Mouse (Mus musculus) kidney, embryonic 15.5 days (tissue): ENCODE results near the gene Rps6kl1. TPM values are rescaled to one million over a fixed set of nuclear protein-coding genes. Genes with fewer than 3 reads are reported as not detected.

ENCODE experiments used
- ATAC-seq: fragments of 200-750 bp; cut with Nextera tagmentation; replicated peaks from 2 replicates; pipeline ENCODE4 v1.8.0; 2017; ENCODE audit warnings: moderate TSS enrichment; ENCODE audit not compliant: low FRiP score
- H3K27ac ChIP-seq: fragments of 300-500 bp; sonication (generic); 2 replicates; pipeline ENCODE4 v1.5.1; 2015; ENCODE audit warnings: mild to moderate bottlenecking, inconsistent platforms
- H3K27me3 ChIP-seq: fragments of 300-500 bp; sonication (generic); 2 replicates; pipeline ENCODE4 v1.6.1; 2015; ENCODE audit warnings: inconsistent platforms
- H3K36me3 ChIP-seq: fragments of 300-500 bp; sonication (generic); 2 replicates; pipeline ENCODE4 v1.6.1; 2015; ENCODE audit warnings: inconsistent platforms
- H3K4me1 ChIP-seq: fragments of 300-500 bp; sonication (generic); 2 replicates; pipeline ENCODE4 v1.6.1; 2015; ENCODE audit warnings: inconsistent platforms
- H3K4me2 ChIP-seq: fragments of 300-500 bp; sonication (generic); 2 replicates; pipeline ENCODE4 v1.6.1; 2015; ENCODE audit warnings: moderate library complexity, mild to moderate bottlenecking, inconsistent platforms
- H3K4me3 ChIP-seq: fragments of 300-500 bp; sonication (generic); replicated peaks from 2 replicates; pipeline ENCODE4 v1.5.1; 2015; ENCODE audit warnings: mild to moderate bottlenecking, inconsistent platforms
- H3K9ac ChIP-seq: fragments of 300-500 bp; sonication (generic); 2 replicates; pipeline ENCODE4 v1.6.1; 2015; ENCODE audit warnings: mild to moderate bottlenecking, inconsistent platforms
- H3K9me3 ChIP-seq: fragments of 300-500 bp; sonication (generic); replicated peaks from 2 replicates; pipeline ENCODE4 v1.6.1; 2016; ENCODE audit warnings: inconsistent platforms
- WGBS: fragments of 180-500 bp; shearing (Covaris S2); methylation state at CpG from one replicate; pipeline ENCODE4 v1.1.7; 2015; ENCODE audit warnings: mixed read lengths; 5-methylcytosine and 5-hydroxymethylcytosine counted together
- polyA plus RNA-seq: library from polyadenylated mRNA; unstranded; fragments of >200 nt; fragmentation: Nextera tagmentation; extraction: Ambion mirVana; gene quantifications from 2 replicates; pipeline ENCODE4 v1.2.1, GENCODE M21; 2015

The Rps6kl1 gene
- polyA plus RNA-seq = 1.0 and 1.4 TPM in 2 replicates

GRCm38 (mm10) chr12:85151002-85151774, at the start of gene Rps6kl1:
Gene Rps6kl1 (minus strand): TSS chr12:85151264.
- peak; percentile 75 for ATAC-seq
- no peak within 1 kb of the TSS for H3K9ac ChIP-seq
- H3K4me1 ChIP-seq = peaks cover 23% of the 10 kb centered on the region
- WGBS = 14% methylated on average over 28 of the region's 28 CpGs
- peak within 1 kb of the TSS; percentile 27 for H3K4me3 ChIP-seq
- peaks cover 27% of the 10 kb centered on the region for H3K27me3 ChIP-seq
- no peak within 1 kb of the TSS for H3K27ac ChIP-seq
- H3K36me3 ChIP-seq = no peaks in the 10 kb centered on the region
- peak within 1 kb of the TSS; percentile 59 for H3K4me2 ChIP-seq
- H3K9me3 ChIP-seq = no peaks in the 10 kb centered on the region

DNA sequence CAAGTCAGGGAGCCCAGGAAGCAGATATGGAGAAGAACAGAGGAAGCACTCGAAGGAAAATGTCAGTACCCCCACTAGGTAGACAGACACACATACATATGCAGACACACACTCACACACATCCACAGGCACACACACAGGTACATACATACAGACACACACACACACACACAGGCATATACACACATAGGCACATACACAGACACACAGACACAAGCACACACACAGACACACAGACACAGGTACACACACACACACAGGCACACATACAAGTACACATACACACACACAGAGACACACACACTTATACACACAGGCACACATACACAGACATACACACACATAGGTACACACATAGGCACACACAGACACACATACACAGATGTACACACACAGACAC, 48.9 kb upstream of the Rps6kl1 start:
- H3K4me1 ChIP-seq = peaks cover 55% of the 10 kb centered on the region
- no peak for ATAC-seq
- WGBS = 79% methylated on average over 1 of the region's 1 CpGs
- no peaks in the 10 kb centered on the region for H3K27me3 ChIP-seq
- no peak overlapping the region for H3K9ac ChIP-seq
- H3K27ac ChIP-seq = no peak overlapping the region
- H3K36me3 ChIP-seq = no peaks in the 10 kb centered on the region
- H3K4me3 ChIP-seq = no peak overlapping the region
- no peak overlapping the region for H3K4me2 ChIP-seq
- no peaks in the 10 kb centered on the region for H3K9me3 ChIP-seq

DNA sequence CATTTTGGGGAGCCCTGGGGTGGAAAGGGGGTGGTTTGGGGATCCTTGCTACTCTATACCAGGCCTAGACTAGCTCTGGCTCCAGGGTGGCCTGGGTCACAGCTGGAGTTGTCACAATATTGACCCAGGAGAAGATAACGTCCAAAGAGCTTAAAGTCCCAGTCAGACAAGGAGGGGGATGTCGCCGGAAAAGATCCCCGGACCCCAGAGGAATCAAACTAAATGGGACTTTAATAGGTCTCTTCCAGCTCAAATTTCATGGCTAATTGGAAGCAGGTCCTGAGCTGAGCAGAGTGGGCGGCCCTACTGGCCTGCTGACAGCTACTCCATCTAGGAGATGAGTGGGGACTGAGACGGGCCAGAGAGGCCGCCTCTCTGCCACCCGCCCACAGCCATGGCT, 46.9 kb upstream of the Rps6kl1 start:
- ATAC-seq = no peak
- no peaks in the 10 kb centered on the region for H3K9me3 ChIP-seq
- 21% methylated on average over 8 of the region's 8 CpGs for WGBS
- H3K36me3 ChIP-seq = no peaks in the 10 kb centered on the region
- no peaks in the 10 kb centered on the region for H3K27me3 ChIP-seq
- no peak overlapping the region for H3K4me3 ChIP-seq
- H3K4me2 ChIP-seq = no peak overlapping the region
- H3K27ac ChIP-seq = 0 out of 2 replicates have a peak overlapping the region, but pooled peaks have one; percentile 25
- no peak overlapping the region for H3K9ac ChIP-seq
- H3K4me1 ChIP-seq = peaks cover 62% of the 10 kb centered on the region

DNA sequence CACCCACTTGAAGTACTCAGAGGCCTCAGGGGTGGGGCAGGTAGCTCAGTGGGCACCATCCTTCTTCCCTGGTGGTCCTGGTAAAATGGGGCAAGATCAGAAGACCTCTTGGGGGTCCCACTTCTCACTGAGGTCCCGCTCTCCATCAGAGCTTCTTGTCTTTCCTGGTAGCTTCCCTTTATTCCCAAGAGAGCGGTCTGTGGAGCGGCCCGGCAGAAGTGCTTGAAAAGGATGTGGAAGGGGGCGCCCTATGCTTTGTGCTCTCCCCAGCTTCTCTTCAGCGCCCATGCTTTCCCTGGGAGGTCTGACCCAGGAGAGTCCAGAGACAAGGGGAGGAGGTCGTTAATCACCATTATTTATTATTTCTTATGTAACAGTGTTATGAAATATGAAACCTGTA, 46.3 kb upstream of the Rps6kl1 start:
- H3K4me1 ChIP-seq = peaks cover 67% of the 10 kb centered on the region
- 53% methylated on average over 7 of the region's 7 CpGs for WGBS
- no peak overlapping the region for H3K9ac ChIP-seq
- no peak overlapping the region for H3K4me3 ChIP-seq
- no peak for ATAC-seq
- no peaks in the 10 kb centered on the region for H3K9me3 ChIP-seq
- 0 out of 2 replicates have a peak overlapping the region, but pooled peaks have one; percentile 25 for H3K27ac ChIP-seq
- no peaks in the 10 kb centered on the region for H3K36me3 ChIP-seq
- no peaks in the 10 kb centered on the region for H3K27me3 ChIP-seq
- H3K4me2 ChIP-seq = no peak overlapping the region

DNA sequence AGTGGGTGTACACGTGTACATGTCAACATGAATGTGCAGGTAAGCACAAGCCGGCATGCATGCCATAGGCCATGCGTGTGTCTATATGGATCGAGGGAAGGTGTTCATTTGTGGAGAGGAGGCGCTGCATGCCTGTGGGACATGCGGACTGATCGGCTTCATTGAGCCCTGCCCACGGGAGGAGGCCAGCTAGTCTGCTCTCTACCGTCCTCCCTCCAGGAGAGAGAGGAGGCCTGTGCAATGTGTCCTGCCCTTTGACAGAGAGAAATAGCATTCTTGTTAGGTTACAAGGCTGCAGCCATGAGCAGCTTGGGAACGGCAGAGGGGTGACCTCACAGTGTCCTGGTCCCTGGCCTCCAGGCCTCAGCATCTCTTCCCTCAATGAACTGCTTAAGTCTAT, 45.1 kb upstream of the Rps6kl1 start:
- no peak overlapping the region for H3K4me2 ChIP-seq
- no peaks in the 10 kb centered on the region for H3K36me3 ChIP-seq
- H3K4me1 ChIP-seq = peaks cover 59% of the 10 kb centered on the region
- H3K9me3 ChIP-seq = no peaks in the 10 kb centered on the region
- no peak overlapping the region for H3K27ac ChIP-seq
- H3K4me3 ChIP-seq = no peak overlapping the region
- no peak for ATAC-seq
- H3K27me3 ChIP-seq = no peaks in the 10 kb centered on the region
- H3K9ac ChIP-seq = no peak overlapping the region
- WGBS = 62% methylated on average over 10 of the region's 10 CpGs

DNA sequence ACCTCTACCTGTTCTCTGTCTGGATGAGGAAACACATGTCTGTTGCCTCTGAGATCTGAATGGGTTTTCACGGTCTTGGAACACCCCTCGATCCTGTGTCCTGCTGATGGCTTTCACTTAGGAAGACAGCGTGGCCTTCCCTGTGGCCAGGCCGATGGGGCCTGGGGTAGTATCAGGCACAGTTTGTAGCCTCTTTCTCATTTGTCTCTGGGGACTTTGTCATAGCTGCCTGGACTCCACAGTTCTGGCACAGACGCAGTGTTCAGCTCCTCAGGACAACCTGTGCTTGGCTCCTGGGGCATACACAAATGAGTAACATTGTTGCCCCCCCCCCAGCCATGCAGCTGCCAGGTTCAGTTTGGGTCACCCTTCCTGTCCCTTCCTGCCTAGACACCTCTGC, 44.0 kb upstream of the Rps6kl1 start:
- H3K36me3 ChIP-seq = no peaks in the 10 kb centered on the region

GRCm38 (mm10) chr12:85194623-85195018, 43.6 kb upstream of the Rps6kl1 start:
- H3K27ac ChIP-seq = peak overlapping the region; percentile 28; the same call in 1 of the 2 replicates
- H3K9me3 ChIP-seq = no peaks in the 10 kb centered on the region
- WGBS = 37% methylated on average over 4 of the region's 4 CpGs
- H3K27me3 ChIP-seq = no peaks in the 10 kb centered on the region
- no peak overlapping the region for H3K4me2 ChIP-seq
- no peak for ATAC-seq
- H3K9ac ChIP-seq = no peak overlapping the region
- no peaks in the 10 kb centered on the region for H3K36me3 ChIP-seq
- H3K4me1 ChIP-seq = peaks cover 51% of the 10 kb centered on the region
- H3K4me3 ChIP-seq = no peak overlapping the region

More for the DNA sequence above, 44.0 kb upstream of the Rps6kl1 start:
- H3K9ac ChIP-seq = no peak overlapping the region
- peak overlapping the region; percentile 28; the same call in 1 of the 2 replicates for H3K27ac ChIP-seq
- no peak for ATAC-seq
- H3K27me3 ChIP-seq = no peaks in the 10 kb centered on the region
- peaks cover 51% of the 10 kb centered on the region for H3K4me1 ChIP-seq
- H3K9me3 ChIP-seq = no peaks in the 10 kb centered on the region
- no peak overlapping the region for H3K4me2 ChIP-seq
- no peak overlapping the region for H3K4me3 ChIP-seq
- 76% methylated on average over 5 of the region's 5 CpGs for WGBS

- H3K9me3 ChIP-seq = no peaks in the 10 kb centered on the region
- H3K27me3 ChIP-seq = no peaks in the 10 kb centered on the region
- no peak overlapping the region for H3K4me3 ChIP-seq
- ATAC-seq = no peak
- peaks cover 51% of the 10 kb centered on the region for H3K4me1 ChIP-seq
- 85% methylated on average over 11 of the region's 11 CpGs for WGBS
- H3K4me2 ChIP-seq = no peak overlapping the region
- H3K27ac ChIP-seq = peak overlapping the region; percentile 28; the same call in 1 of the 2 replicates
- no peak overlapping the region for H3K9ac ChIP-seq
- no peaks in the 10 kb centered on the region for H3K36me3 ChIP-seq
Measured at GRCm38 (mm10) chr12:85193923-85194622, 43.0 kb upstream of the Rps6kl1 start.

DNA sequence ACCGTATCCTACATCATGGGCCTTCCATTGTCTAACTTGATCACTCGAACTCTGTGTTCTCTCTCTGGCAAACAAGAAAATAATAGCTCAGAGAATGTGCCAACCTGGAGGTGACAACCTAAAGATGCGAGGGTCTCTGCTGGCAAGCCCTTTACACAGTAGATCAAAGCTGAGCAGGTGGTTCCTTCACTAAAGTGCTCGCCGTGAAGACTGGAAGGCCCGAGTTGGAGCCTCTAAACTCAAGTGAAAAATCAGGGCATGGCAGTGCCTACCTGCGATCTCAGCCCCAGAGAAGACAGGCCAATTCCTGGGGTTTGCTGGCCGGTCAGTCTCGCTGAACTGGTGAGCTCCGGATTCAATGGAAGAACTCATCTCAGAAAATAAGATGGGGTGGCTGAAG, 42.1 kb upstream of the Rps6kl1 start:
- Histone ChIP-seq H3K4me3 (no peak overlapping the region), H3K27ac (peak overlapping the region; percentile 2; the same call in 1 of the 2 replicates), H3K9me3 (no peaks in the 10 kb centered on the region), H3K4me1 (peaks cover 49% of the 10 kb centered on the region), H3K36me3 (no peaks in the 10 kb centered on the region), H3K9ac (no peak overlapping the region), H3K27me3 (no peaks in the 10 kb centered on the region), H3K4me2 (no peak overlapping the region)
- 83% methylated on average over 10 of the region's 10 CpGs for WGBS
- no peak for ATAC-seq

GRCm38 (mm10) chr12:85192461-85193108, 41.5 kb upstream of the Rps6kl1 start:
- 0 out of 2 replicates have a peak overlapping the region, but pooled peaks have one; percentile 7 for H3K9ac ChIP-seq
- no peaks in the 10 kb centered on the region for H3K27me3 ChIP-seq
- no peaks in the 10 kb centered on the region for H3K36me3 ChIP-seq
- H3K4me3 ChIP-seq = no peak overlapping the region
- H3K4me1 ChIP-seq = peaks cover 43% of the 10 kb centered on the region
- H3K27ac ChIP-seq = peak overlapping the region; percentile 2; the same call in 1 of the 2 replicates
- H3K9me3 ChIP-seq = no peaks in the 10 kb centered on the region
- peak; percentile 58 for ATAC-seq
- H3K4me2 ChIP-seq = peak overlapping the region; percentile 12; the same call in 1 of the 2 replicates
- 22% methylated on average over 19 of the region's 19 CpGs for WGBS

DNA sequence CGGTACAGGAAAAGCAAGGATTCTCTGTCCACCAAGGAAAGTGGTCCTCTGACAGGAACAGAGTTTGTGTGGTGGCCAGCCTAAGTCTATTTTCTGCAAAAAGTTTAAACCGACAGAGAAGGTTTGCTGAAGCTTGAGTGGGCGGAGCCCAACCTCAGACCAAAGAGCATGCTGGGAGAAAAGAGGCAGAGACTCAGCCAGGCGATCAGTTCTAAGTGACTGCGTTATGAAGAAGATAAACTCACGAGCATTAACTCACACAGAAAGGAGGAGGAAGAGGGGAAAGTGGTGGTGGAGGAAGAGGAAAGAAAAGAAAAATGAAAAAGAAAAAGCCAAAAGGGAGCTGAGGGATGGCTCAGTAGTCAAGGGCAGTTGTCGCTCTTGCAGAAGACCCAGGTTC, 39.2 kb upstream of the Rps6kl1 start:
- ATAC-seq = no peak
- H3K36me3 ChIP-seq = no peaks in the 10 kb centered on the region
- no peak overlapping the region for H3K27ac ChIP-seq
- peaks cover 25% of the 10 kb centered on the region for H3K4me1 ChIP-seq
- H3K9ac ChIP-seq = no peak overlapping the region
- H3K4me3 ChIP-seq = no peak overlapping the region
- H3K4me2 ChIP-seq = no peak overlapping the region
- H3K9me3 ChIP-seq = no peaks in the 10 kb centered on the region
- H3K27me3 ChIP-seq = no peaks in the 10 kb centered on the region
- WGBS = 83% methylated on average over 7 of the region's 7 CpGs

GRCm38 (mm10) chr12:85186361-85186760, 35.3 kb upstream of the Rps6kl1 start:
- H3K4me3 ChIP-seq = no peak overlapping the region
- H3K4me2 ChIP-seq = no peak overlapping the region
- H3K9ac ChIP-seq = no peak overlapping the region
- ATAC-seq = no peak
- no peak overlapping the region for H3K27ac ChIP-seq
- WGBS = 66% methylated on average over 7 of the region's 7 CpGs
- no peaks in the 10 kb centered on the region for H3K36me3 ChIP-seq
- peaks cover 17% of the 10 kb centered on the region for H3K4me1 ChIP-seq
- H3K9me3 ChIP-seq = no peaks in the 10 kb centered on the region
- H3K27me3 ChIP-seq = peaks cover 14% of the 10 kb centered on the region; the same call in 1 of the 2 replicates
